Mouse (Mus musculus) adrenal gland, adult 18-20 months (tissue): ENCODE results near the gene Fam126a. TPM values are rescaled to one million over a fixed set of nuclear protein-coding genes. Genes with fewer than 3 reads are reported as not detected.

Source experiments
- DNase-seq, 2 experiments: peaks; one replicate each; pipeline ENCODE4 v3.0.0; 2021 to 2022; ENCODE audit warnings: low spot score in 2 of 2
- total RNA-seq, 2 experiments: library from RNA; stranded (reverse); gene quantifications; 1 replicate in 1 of 2; 2 replicates in 1 of 2; pipeline ENCODE4 v1.2.3; 2021

Fam126a gene
- total RNA-seq, 2 experiments from 2014 or later = 51.9 to 156 TPM

- no peak for DNase-seq
Measured at GRCm38 (mm10) chr5:23994231-23994630, 36.3 kb downstream of the Fam126a start.

- no peak for DNase-seq
Measured at GRCm38 (mm10) chr5:23993553-23993894, 37.0 kb downstream of the Fam126a start.

DNA sequence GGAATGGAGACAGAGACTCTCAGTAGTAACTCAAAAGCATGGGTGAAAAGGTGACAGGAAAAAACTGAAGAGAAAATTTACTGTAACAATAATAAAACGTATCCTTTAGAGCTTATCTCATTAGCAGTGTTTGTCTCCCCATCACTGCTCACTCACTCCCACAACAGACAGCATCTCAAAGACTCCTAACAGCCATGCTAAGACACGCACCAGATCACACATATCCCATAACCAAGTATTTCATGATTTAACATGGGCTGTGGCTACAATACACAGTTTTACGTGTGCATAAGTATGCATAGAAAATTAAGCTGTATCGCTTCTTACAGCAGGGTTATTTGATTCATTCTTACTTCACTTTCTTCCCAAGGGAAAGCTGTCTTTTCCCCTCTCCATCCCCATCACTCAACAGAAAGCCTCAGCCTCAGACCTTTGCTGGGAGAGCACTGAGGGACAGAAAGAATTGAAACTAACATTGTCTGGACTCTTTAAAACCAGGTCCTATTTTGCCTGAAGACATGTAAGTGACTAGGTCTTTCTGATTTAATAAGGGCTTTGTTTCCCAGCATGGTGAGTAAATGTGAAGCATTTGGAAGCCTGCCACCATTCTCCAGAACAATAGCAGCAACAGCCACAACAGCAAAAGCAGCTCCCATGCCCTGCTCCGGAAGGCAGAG lies 37.5 kb downstream of the Fam126a start:
- DNase-seq = no peak

DNA sequence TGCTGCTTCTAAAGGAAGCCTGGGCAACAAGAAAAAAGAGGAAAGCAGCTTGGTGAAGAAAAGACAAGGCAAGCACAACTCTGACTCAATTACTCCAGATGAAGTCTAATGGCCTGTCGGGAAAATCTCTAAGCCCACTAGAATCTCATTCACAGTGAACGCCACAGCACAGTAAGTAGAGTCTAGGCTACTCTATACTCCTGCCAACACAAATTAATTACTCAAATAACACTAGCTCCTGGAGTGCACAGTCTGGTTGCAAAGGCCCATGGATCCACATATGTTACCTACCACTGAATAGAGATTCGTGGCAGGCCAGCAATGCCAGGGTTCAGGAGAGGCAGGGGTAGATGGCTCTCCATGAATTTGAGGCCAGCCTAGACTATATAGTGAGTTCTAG lies 40.5 kb downstream of the Fam126a start:
- DNase-seq = no peak

GRCm38 (mm10) chr5:23987792-23988191 lies 42.7 kb downstream of the Fam126a start:
- DNase-seq = no peak

DNA sequence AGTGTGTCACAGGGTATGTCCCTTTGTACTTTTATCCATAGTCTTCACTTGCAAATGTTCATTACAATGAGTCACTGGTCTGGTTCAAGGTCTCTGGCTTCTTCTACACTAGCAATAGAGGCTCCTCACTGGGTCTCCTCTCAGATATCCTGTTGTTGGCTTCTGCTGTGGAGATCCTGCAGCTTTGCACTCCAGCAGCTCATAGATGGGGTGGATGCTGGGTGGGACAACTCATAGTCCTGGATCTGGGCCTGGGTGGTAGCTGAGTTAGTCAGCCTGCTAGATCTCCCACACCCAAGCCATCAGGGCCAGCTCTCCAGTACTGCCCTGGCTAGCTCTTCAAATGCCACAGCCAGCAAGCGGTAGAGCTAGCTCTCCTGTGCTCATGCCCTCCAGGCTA lies 48.4 kb downstream of the Fam126a start:
- DNase-seq = peak in 1 of 2 experiments; percentile 26

GRCm38 (mm10) chr5:23978516-23978915 lies 52.0 kb downstream of the Fam126a start:
- no peak for DNase-seq

DNA sequence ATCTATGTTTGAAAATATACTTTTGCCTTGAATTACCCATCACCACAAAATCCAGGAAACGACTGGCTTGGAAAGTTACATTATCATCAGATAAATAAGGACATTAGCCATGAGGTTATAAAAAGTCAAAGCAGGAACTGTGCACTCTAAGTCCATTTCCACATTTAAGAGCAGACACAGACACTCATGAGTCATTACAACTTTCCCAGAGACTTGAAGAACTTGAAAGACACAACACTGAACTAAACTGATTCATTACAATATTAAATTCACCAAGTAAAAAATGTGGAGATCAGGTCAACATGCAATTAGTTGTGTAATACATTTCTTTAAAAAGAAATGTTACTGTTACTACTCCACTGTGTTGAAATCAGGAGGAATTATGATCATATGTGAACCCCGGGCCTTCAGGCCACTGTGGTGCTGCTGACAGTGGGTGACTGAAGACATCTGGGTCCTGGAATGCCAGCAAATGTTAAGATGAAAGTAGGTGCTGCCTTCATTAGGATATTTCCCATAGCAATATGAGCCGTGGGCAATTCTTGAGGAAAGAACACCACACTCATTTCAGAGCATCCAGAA lies 55.4 kb downstream of the Fam126a start:
- no peak for DNase-seq

GRCm38 (mm10) chr5:23967705-23968104 lies 62.8 kb downstream of the Fam126a start:
- no peak for DNase-seq

GRCm38 (mm10) chr5:23964599-23965165 lies 65.8 kb downstream of the Fam126a start:
- DNase-seq = peak in 1 of 2 experiments; percentile 33

GRCm38 (mm10) chr5:23953047-23953446 lies 77.4 kb downstream of the Fam126a start:
- no peak for DNase-seq

DNA sequence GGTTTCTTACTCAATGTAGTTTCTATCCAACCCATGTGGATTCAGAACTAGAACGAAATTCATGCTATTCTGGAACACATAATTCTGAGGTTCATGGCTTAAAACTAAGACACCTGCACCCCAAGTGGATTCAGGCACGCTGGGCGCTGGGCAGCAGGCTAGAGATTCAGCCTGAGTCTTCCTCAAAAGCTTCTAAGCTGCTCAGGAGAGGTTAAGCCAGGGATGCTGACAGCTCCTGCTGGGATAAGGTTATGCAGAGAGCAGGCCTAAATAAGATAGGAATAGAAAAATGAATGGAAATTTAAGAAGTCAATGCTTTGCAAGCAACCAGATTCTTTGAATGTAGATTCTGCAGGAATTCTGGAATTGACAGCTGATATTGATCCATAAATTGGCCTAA lies 82.4 kb downstream of the Fam126a start:
- no peak for DNase-seq

DNA sequence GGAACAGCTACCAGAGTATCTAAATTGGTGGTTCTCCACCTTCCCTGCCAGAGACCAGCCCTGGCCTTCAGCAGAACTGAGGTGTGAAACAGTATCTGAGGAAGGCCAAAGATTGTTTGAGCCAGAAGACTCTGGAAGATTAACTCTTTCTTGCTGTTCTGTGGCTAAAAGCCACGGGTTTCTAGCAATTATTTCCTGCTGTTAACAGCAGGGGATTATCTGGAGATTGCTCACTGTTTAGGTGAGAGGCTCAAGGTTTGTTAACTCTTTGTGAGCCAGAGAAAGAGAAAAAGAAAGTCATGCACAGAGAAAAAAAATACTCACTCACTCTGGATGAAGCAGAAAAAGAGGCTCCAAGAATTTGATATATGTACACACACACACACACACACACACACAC lies 85.4 kb downstream of the Fam126a start:
- no peak for DNase-seq

DNA sequence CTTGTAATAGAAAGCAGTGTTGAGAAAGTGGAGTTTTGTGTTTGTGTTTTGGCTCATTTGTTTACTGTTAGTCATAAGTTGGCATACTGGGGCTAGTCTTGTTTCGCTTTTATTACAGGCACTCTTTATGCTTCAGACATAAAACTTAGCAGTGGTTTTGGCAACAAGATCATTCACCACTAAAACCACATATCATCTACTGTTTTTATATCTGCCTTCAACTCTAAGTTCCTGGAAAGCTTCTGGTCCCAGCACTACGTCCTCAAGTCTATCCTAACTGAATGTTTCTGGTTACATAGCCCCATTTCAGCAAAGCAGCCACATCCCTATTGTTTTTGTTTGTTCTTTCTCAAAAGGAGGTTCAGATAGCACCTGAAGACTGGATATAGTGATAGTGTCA lies 87.0 kb downstream of the Fam126a start:
- no peak for DNase-seq

DNA sequence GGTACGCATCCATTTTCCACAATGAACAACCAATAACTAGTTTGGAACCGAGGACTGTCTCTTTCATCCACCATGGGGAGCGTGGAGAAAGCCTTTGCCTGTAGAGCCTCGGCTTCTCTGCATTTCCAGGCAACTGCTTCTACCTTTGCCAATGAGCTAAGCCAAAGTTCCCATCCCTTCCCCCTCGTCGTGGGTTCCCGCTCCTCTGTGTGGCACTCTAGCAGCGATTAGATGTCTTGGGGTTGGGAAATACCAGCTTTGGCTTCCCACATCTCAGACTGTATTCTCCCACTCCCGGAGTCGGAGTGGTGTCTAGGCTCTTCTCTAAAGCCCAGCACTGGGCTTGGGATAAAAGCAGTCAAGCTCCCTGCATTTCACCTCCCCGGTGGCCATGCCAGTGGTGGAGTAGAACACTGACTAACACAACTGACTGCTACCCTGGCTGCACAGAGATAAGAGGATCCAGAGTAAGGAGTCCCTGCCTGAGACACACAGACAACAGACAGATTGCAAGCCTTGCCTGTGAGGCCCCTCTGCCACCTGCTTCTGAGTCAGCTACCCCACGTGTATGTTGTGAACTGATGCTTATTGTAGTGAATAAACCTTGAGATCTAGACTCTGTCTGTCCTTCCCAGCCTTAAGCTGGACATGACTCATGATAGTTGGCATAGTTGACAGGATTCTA lies 106.9 kb downstream of the Fam126a start:
- no peak for DNase-seq

DNA sequence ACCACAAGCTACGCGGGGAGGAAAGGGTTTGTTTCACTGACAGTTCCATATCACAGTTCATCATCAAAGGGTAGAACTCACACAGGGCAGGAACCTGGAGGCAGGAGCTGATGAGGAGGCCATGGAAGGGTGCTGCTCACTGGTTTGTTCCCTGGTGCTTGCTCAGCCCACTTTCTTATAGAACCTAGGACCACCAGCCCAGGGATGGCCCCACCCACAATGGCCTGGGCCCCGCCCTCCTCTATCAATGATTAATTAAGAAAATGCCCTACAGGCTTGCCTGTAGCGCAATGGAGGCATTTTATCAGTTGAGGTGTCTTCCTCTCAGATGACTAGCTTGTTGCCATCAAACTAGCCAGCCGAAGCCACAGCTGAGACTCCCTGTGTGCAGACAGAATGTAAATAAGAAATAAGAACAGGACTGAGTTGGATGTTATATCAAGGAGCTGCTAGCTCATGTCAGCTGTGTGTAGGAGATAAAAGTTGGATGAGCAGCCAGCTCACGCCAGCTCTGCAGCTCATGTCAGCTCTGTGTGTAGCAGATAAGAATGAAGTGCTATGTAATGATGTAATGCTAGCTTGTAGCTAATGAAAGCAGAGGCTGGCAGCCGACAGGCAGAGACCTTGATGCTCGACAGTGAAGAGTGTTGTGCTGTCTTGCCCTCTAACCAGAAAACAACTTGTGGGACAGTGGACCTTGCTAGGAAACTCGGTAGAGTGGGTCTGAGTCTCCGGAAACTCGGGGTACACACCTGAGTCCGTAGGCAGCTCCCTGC lies 107.8 kb downstream of the Fam126a start:
- no peak for DNase-seq

DNA sequence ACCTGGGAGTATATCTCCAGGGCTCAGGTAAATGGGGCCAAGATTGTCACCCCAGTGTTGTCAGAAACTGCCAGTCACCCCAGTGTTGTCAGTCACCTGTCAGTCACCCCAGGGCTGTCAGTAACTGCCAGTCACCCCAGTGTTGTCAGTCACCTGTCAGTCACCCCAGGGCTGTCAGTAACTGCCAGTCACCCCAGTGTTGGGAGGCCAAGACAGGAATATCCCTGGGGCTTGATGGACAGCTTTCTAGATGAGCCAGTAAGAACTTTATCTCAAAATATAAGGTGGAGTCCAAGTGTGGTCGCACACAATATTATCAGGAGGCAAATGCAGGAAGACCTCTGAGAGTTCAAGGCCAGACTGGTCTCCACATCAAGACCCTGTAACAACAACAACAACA lies 109.2 kb downstream of the Fam126a start:
- DNase-seq = no peak

- no peak for DNase-seq
Measured at GRCm38 (mm10) chr5:23919892-23920731, 110.4 kb downstream of the Fam126a start.

DNA sequence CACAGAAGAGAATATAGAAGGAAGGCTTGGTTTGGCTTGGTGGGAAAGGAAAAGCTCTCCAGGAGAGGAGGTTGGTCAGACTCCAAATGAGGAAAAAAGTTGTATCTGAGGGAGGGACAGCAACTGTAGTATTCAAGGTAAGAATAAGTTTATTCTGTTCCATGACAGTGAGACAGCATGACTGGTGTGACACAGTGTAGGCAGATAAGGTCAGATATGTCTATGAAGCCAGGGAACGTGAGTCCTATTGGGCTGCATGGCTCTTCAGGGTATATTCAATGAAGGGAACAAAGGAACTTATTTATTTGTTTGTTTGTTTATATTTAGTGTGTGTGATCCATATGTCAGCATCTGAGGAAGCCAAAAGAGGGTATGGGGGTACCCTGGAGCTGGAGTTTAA lies 113.2 kb downstream of the Fam126a start:
- DNase-seq = no peak

- no peak for DNase-seq
Measured at GRCm38 (mm10) chr5:23911556-23911955, 118.9 kb downstream of the Fam126a start.

GRCm38 (mm10) chr5:23909256-23909655 lies 121.2 kb downstream of the Fam126a start:
- peak in 1 of 2 experiments; percentile 20 for DNase-seq
